Mouse (Mus musculus) spleen, postnatal 10 days (tissue): ENCODE measurements around the gene Gpbar1.

ENCODE experiments used
- DNase-seq, 2 experiments: peaks; one replicate each; pipeline ENCODE4 v3.0.0; 2021 to 2022; ENCODE audit warnings: low spot score in 2 of 2

Gpbar1 gene

DNA sequence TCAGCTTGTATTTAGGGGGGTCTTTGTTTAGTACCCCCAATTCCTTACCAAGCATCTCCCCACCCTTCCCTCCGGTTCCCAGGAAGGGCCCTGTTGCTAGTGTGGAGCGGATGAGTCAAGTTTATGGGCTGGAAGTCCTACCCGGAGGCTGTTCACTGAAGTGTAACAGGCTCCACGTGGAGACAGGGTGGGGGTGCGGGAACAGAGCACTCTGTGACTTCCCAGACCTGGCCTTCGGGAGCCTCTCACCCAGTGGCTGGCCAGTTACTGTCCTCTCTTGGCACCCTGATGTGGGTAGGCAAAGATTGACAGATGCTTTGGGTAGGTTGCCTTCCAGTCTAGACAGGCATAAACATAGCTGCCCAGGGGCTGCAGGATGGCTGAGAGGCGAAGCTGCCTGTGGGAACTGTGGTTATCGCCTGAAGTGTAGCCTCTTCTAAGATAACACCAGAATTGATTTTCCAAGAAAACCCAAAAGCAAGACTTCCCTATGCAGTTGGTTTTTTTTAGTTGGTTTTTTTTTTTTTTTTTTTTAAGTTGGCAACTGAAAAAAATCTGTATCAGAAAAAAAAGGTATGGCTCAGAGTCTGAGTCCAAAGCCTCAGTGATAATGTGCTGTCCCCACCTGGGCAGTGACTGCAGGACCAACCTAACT lies 340 bp upstream of the Gpbar1 start:
- DNase-seq = no peak

DNA sequence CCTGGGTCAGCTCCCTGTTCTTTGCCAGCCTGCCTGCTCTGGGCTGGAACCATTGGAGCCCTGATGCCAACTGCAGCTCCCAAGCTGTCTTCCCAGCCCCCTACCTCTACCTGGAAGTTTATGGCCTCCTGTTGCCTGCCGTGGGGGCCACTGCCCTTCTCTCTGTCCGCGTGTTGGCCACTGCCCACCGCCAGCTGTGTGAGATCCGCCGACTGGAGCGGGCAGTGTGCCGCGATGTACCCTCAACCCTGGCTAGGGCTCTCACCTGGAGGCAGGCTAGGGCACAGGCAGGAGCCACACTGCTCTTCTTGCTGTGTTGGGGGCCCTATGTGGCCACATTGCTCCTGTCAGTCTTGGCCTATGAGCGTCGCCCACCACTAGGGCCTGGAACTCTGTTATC lies 638 bp downstream of the Gpbar1 start:
- no peak for DNase-seq

DNA sequence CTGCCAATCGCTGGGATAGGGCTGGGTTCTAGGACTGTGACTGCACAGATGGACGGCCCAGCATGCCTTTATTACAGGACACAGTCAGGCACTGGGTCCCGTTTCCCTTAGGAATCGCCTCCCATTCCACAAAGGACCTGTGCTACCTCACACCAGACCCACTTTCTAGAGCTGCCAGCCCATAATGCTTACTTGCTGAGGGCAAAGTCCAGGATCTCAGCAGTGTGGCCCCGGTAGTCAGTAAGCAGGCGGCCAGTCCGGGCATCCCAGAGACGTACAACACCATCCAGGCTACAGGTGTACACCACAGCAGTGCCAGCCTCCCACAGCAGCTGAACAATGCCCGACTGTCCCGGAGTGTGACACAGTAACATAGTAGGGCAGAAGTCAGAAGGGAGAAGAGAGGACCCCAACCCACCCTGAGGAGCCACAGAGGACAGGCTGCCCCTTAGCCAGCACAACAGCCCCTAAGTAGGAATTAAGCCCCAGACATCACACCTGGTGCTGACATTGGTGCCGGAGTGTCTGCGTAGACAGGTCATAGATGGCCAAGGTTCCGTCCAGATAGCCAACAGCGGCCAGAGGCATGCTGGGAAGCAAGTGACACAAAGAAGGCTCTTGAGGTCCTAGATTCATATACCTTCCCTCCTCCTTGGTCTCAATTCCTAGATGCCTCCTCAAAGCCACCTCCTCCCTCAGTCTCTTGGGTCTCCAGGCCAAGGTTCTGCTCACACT lies 2.4 kb downstream of the Gpbar1 start:
- DNase-seq = no peak

DNA sequence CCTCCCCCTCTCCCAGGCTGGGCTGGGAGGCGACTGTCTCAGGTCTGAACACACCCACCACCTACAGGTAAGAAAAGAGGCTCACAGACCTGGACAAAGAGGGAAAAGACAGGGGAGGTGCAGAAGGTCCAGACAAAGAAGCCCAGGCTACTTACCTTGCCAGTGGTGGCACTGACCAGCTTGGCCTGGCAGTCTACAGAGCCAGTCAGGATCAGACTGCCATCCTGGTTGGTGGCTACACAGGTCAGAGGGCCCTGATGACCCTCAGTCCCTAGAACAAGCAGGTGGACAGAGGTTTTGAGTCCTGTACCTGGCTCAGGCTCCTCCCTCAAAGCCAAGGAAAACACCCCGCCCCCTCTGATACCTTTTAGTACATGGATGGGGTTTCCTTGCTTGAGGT lies 3.0 kb downstream of the Gpbar1 start:
- DNase-seq = no peak

DNA sequence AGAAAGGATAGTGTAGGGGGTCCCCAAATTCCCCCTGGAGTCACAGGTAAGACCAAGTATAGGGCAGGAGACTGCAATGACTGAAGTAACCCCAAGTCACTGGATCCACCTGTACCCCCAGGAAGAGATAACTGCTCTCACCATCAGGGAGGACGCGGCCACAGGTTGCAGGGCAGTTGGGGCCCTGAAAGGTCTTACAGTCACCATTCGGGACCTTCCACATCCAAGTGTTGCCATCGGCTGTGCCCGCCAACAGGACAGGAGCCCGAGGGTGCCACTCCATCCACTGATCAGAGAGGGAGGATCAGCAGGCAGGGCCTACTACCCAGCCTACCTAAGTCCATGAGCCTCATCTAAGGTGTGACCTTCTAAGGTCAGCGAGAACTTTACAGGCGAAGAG lies 3.5 kb downstream of the Gpbar1 start:
- DNase-seq = no peak

DNA sequence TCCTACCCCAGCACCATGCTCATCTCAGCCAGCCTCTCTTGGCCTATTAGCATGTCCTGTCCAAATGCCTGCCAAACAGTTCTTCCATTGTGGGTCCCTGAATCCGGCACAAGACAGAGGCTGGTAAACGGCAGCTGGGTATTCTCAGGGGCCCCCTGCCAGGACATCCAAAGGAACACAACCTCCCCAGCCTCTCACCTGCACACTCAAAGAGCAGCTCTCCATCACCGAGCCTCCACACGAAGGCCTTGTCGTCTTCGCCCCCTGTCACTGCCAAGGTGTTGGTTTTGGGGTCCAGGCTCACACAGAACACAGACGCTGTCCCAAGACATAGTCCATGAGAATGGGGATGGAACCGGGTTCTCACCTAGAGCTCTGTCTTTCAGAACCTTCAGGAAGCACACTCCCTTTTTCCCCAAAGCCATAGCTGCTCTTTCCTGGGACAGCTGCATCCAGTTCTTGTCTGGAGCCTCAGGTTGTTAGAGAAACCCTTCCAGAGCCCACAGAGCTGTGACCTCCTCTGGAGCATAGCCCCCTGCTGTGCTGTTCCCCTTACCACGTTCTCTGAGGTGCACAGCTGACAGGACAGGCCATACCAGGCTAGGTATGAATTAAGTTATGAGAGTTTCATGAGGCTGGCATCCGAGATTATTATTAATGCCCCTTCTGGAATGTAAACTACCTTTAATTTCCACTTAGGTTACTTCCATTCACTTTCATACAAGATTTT lies 4.7 kb downstream of the Gpbar1 start:
- no peak for DNase-seq

DNA sequence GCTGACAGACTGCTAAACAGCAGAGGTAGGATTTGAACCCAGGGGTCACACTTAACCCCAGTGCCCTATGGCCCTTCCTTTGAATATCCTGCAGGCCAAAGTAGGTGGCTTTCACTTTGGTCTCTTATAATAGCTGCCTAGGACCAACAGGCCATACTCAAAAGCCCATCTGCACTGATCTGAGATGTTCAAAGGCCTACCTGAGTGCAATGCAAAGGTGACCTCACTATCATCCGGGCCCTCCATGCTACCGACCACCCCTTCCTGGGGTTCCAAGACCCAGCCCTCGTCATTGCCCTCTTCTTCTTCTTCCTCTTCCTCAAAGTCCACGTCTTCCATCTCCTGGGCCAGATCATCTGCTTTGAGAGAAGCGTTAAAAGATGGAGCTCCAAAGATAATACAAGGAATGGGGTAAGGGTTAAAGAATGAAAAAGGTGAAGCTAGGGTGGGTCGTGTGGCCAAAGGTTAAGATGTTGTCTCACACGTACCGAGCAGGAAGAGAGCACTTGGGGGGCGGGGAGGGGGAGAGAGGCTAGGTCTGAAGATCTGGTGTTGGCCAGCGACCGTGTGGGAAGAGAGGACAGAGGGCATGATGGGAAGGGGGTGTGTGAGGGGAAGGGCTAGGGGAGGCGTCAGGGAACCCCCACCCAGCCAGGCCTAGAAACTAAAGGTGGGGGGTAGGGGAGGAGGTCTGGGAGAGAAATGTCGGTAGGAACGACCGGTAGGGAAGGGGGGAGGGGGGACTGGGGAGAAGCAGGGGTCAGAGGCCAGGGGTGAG lies 5.5 kb downstream of the Gpbar1 start:
- DNase-seq = peak in 1 of 2 experiments; percentile 67

DNA sequence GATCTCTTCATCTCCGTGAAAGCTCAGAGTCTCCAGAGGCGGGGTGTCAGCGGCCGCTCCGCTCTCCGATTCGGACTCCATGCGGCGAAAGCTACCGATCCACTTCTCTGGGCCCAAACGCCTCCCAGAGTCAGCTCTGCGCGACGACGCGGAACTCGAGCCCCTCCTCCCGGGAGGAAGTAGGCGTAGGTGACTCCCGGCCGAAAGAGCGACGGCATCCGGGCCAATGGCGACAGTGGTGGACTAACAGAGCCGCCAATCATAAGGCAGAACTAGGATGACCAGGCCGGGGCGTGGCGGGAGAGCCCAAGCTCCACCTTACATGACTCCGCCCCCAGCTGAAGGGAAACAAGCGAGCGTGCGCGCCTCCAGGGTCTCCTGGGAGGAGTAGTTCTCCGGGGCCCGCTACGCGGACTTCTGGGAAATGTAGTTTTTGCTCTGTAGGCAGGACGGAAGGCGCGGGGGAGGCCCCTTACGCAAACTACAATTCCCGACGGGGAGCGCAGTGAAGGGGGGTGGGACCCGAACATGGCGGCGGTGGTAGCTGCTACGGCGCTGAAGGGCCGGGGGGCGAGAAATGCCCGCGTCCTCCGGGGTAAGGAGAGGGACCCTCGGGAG lies 6.3 kb downstream of the Gpbar1 start, which contains the start of the genes Aamp and Pnkd:
Gene Aamp, minus strand, starts transcription at position 196 of the 618 bp plus-strand sequence.
Gene Pnkd, plus strand, starts transcription at position 388 of the 618 bp plus-strand sequence.
- peak; percentile 97 to 100 for DNase-seq

DNA sequence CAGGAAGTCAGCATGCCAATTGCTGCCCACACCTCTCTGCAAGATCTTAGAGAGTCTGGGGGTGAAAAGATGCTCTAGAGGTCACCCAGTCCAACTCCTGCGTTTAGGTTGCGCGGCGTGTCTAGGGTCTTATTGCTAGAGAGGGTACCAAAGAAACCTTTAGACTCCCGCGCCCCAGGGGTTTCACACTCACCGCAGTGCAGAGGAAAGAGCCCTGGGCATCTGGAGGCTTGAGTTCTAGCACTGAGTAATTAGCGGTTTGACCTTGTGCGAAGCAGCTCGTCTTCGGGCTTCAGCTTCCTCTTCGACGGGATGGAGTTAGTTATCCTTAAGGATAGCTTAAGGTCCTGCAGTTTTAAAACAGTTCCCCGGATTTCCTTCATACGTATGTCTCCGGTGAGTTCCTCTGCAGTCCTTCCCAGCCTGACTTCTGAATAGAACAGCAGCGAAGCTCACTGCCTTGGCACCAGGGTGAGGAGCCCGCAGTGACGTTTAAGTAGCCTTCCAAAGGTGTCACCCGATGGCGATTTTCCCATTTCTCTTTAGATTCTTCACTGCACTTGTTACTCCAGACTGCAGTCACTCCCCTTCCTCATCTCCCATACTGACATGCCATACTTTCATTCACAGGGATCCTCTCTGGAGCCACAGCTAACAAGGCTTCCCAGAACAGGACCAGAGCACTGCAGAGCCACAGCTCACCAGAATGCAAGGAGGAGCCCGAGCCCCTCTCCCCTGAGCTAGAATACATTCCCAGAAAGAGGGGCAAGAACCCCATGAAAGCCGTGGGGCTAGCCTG lies 7.1 kb downstream of the Gpbar1 start:
- no peak for DNase-seq

DNA sequence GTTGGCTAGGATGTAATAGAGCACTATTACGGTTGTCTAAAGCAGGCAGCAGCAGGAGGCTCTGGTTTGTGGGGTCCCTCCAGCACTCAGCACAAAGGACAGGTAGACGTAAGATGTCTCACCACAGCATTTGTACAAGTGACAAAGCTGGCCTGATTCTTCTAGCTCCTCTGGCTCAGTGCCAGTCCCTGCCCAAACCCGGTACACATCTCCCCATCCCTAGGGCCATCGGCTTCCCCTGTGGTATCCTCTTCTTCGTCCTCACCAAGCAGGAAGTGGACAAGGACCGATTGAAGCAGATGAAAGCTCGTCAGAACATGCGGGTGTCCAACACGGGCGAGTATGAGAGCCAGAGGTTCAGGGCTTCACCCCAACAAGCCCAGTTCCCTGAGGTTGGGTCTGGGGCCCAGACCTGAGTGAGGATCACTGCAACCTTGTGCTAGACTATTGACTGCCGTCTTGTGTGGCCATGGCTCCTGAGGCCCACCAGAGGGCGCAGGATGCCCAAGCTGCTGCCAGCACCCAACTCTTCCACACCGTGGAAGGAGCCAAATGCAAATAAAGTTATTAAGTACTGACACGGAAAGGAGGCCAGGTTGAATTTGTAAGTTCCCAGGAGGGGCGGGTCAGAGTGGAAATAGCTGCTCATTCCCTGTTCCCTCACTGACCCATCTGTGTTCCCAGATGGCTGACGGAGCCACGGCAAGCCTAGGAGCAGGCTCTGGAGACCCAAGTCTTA lies 8.7 kb downstream of the Gpbar1 start:
- DNase-seq = peak in 1 of 2 experiments; percentile 23

DNA sequence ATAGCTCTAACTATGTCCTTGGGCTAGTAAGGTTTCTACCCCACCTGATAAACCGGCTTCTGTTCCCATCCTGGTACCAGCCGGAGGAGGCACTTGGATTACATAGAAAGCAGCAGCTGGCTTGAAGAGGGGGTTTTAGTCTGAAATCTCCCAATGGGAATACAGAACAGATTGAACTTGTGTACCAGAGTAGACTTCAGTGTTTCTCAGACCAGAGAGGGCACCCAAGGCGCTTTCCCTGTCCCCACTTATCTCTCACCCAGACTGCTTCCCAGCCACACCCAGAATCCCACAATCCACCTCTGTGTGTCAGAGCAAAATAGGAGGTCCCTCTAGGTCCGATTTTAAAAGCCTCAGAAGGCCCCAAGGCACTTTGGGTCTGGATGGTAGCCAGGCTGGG lies 10.0 kb downstream of the Gpbar1 start:
- no peak for DNase-seq

DNA sequence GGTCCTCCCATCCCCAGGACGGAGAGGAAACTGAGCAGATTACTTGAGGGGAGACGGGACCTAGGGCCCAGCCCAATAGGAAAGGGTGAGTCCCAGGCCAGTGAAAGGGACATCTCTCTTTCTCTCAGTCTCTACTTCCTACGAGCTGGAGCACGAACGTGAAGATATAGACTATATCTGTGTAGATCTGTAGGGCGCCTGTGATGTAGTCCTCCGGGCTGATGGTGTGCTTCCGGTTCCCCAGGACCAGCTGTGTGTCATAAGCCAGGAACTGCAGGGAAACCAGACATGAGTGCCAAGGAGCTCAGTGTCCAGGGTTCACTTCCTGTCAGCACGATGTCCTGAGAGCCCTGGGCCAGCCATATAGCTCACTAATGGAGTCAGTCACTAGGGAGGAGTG lies 10.9 kb downstream of the Gpbar1 start:
- DNase-seq = no peak

DNA sequence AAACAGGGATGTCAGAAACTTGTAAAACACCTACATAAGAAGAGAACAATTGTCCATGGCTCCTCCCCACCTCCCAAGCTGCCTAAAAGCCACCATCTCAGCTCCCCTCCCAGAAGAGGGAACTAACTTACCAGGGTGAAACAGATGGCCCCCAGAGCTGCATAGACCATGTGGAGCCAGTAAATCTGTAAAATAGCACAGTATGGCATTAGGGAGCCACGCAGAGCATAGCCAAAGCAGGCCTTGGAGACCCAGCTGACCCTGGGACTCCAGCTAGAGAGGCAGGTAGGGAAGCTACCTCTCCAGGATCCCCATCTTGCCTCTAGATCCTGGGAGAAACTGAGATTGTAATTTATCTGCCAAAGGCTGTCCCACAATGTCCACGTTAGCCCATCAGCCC lies 11.4 kb downstream of the Gpbar1 start:
- no peak for DNase-seq

DNA sequence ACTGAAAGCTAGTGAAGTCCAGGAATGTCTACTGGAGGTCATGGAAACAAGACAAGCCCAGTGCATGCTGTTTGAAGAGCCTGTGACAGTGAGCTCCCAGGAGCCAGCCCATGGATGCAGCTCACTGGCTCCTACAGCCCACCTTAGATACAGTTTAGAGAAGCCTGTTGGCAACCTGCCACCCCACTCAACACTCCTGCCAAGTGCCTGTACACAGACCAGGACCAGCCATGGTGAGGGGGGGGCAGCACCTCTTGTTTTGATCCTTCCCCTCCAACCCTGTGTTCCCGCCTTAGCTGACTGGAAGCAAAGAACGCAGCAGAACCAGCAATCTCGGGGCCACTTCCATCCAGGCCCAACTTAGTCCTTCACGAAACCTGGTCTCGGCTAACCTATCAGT lies 11.8 kb downstream of the Gpbar1 start:
- no peak for DNase-seq

DNA sequence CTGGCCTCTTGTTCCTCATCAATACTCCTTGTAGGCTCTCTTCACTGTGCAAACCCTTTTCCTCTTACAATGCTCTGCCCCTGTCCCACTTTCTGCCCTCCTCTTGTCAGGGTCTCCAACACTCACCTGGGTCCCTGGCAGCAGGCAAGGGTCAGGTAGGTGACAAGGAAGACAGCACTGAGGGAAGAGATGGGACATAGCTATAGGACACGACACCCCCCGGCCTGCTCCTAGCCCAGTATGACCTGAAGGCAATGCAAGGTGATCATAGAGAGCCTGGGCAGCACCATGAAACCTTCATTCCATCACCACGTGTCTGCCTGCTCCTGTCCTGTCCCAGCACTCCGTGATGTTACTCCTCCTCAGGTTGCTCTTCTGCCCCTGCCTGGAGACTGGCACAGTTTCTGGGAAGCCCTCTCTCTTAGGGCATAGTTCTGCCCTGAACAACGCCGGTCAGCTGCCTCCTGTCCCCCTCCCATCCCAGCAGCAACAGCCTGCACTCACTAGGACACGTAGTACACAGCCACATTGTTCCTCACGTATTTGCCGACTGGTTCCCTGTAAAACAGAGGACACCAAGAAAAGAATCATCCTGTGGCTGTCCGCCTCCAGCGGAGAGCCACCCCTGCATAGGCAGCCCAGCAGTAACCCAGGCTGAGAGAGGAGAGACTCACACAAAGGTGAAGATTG lies 14.1 kb downstream of the Gpbar1 start:
- DNase-seq = no peak

DNA sequence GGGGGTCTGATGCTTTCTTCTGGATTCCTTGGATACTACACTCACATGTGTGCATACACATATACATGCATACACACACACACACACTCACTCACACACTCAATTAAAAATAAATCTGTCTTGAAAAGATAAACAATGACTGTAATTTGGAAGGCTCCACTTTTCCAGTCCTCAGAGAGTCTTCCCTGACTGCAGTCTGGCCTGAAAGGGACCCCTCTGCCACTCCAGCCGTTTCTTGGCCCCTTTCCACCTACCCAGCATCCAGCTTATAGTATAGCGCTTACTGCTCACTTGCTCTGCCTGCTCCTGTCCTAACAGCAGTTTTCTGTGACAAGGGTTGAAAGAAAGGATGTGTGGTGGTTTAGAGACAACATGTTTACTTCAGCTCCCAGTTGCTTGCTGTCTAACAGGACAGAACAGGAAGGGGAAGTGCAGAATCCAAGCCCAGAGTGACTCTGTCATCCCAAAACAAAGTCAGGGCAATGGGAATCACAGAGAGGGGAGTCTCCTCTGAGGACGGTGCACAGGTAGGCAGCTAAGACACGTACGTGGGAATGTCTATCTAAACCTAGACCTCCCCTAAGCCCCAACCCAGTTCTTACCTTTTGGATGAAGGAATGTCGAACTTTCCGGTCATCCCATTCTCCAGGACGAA lies 15.1 kb downstream of the Gpbar1 start:
- DNase-seq = no peak

DNA sequence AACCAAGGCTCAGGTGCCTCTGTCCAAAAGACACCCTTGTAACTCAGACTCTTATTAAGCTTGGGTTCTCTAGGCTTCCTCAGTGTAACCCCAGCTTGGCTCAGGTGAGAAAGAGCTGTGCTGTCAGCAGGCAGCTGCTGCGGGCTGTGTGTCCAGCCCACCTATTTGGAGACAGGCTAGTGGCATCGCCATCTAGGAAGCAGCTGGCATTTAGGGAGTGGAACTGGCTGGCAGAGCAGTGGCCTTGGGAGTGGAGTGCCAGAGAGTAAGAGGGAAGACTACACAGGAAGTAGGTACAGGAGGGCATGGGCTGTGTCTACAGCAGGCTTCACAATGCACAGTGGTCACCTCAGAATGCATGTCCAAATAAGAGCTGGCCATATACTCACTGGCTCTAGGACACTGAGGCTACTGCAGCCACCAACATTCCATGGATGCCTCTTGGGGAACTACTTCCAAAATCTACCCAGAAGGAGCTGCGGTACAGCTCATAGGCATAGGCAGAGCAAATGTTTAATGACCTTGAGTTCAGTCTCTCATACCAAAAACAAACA lies 15.8 kb downstream of the Gpbar1 start:
- DNase-seq = no peak

DNA sequence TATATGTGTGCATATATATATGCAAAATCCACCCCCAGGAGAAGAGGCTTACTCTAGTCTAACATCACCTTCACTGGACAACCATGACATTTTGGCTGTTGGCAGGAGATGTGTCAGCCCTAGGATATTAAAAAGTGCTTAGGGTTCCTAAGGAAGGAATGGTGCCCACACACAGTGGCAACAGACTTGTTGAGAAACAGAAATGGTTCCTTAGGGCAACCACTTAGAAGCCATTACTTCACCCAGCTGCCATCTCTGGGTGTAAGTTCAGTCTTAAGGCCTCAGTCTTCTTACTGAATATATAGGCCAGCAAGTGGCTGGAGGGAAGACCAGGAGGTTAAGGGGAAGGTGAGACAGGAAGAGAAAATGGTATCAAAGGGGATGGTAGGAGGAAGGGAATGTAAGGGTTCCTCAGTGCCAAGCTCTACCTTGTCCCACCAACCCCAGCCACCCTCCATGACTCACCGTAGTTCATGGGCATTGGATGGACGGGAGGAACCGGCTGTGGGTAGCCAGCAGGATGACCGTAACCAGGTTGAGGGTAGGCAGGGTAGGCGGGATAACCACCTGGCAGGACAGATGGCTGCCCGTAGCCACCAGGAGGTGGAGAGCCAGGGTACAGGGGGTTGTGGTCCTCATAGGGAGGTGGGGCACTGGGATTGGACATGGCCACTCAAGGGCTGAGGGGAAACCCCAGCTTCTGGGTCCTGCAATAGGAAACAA lies 16.5 kb downstream of the Gpbar1 start:
- DNase-seq = peak in 1 of 2 experiments; percentile 32
